Mouse (Mus musculus): ENCODE data around the gene Jph4.

- TF ChIP-seq CTCF (IDR thresholded peaks at IDR 0.05; ENCODE audit: low read depth, low read length): no peak
- TF ChIP-seq GATA2 (IDR thresholded peaks at IDR 0.05; ENCODE audit: borderline replicate concordance, low read depth, low read length): no peak
- no peak for TF ChIP-seq GATA1 (IDR thresholded peaks at IDR 0.05; ENCODE audit: borderline replicate concordance, low read length)
These were observed 50.7 kb downstream of the Jph4 start for GRCm38 (mm10) chr14:55066042-55066441.

Measured in G1E (cell line).